Mouse (Mus musculus): ENCODE results near the gene Sdhaf1. TPM values are rescaled to one million over a fixed set of nuclear protein-coding genes. Genes with fewer than 3 reads are reported as not detected.

Gene Sdhaf1
- polyA plus RNA-seq (2014; fragmentation: Nextera tagmentation; extraction: Ambion mirVana), result 21.8 and 23.5 TPM in 2 replicates

DNA sequence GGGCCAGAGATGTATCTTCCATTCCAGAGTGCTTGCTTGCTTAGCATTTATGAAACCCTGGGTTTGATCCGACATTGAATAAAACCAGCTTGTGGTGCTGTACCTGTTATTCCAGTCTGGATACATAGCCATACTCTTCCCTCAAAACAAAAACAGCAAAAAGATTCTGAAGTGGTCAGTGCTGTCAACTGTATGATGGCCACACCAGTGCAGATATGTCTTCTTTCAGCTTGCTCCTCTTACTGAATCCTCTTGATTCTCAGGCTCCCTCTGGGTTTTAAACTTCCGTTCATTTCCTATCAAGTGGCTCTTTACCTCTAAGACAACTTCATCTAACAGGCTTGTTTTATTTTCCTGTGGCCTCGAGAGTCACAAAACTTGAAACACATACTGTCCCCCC is at the start of gene Sdhaf1:
TSS of gene Sdhaf1 (minus strand) at position 101 of the 400 bp plus-strand sequence.
- no peak within 1 kb of the TSS; the same call in 1 of the 2 replicates for H3K27ac ChIP-seq (ENCODE audit: low read depth, low read length)
- H3K4me2 ChIP-seq (ENCODE audit: low read depth, low read length, severe bottlenecking), result peak within 1 kb of the TSS; percentile 57
- ATAC-seq (replicated peaks; ENCODE audit: low FRiP score) (no peak), DNase-seq (ENCODE audit: low spot score) (no peak)
- no peaks in the 10 kb centered on the region for H3K27me3 ChIP-seq (ENCODE audit: control insufficient read depth, insufficient read depth, low read length)
- 80% methylated on average over 3 of the region's 3 CpGs for WGBS
- peaks cover 6% of the 10 kb centered on the region; the same call in 1 of the 2 replicates for H3K4me1 ChIP-seq (replicated peaks; ENCODE audit: control insufficient read depth, insufficient read depth, low read length)
- peak within 1 kb of the TSS; percentile 88 for H3K9ac ChIP-seq (ENCODE audit: low read length)
- peak within 1 kb of the TSS; percentile 82 for H3K4me3 ChIP-seq (ENCODE audit: low read depth, low read length)
- H3K36me3 ChIP-seq (ENCODE audit: control insufficient read depth, insufficient read depth, low read length), result no peaks in the 10 kb centered on the region
- H3K9me3 ChIP-seq (ENCODE audit: control insufficient read depth, low read length), result no peaks in the 10 kb centered on the region; the same call in 1 of the 2 replicates

DNA sequence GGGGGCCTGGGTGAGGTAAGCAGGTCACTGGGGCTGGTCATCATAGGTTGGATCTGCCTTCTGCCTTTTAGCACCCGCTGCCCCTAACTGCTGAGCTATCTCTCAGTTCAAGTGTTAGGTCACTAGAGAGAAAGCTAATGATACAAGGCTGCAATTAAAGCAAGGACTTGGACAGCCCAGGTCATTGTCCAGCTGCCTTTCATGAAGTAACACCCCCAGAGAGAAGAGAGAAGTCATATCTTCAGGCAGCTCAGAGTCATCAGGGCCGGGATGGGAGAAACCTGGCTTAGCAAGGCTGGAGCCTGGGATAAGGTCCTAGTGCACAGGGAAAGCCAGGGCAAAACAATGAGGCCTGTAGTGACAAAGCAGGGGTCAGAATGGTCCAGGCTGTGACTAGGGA is 43.8 kb upstream of the Sdhaf1 start:
- Histone ChIP-seq H3K9ac (ENCODE audit: low read length) (no peak overlapping the region), H3K27ac (ENCODE audit: low read depth, low read length) (no peak overlapping the region), H3K9me3 (ENCODE audit: control insufficient read depth, low read length) (no peaks in the 10 kb centered on the region), H3K27me3 (ENCODE audit: control insufficient read depth, insufficient read depth, low read length) (no peaks in the 10 kb centered on the region), H3K4me2 (ENCODE audit: low read depth, low read length, severe bottlenecking) (no peak overlapping the region), H3K4me3 (ENCODE audit: low read depth, low read length) (no peak overlapping the region), H3K36me3 (ENCODE audit: control insufficient read depth, insufficient read depth, low read length) (no peaks in the 10 kb centered on the region), H3K4me1 (replicated peaks; ENCODE audit: control insufficient read depth, insufficient read depth, low read length) (peaks cover under 1% of the 10 kb centered on the region; the same call in 1 of the 2 replicates)
- 78% methylated on average over 2 of the region's 2 CpGs for WGBS
- no peak for ATAC-seq (replicated peaks; ENCODE audit: low FRiP score)
- DNase-seq (ENCODE audit: low spot score), result peak; percentile 36

DNA sequence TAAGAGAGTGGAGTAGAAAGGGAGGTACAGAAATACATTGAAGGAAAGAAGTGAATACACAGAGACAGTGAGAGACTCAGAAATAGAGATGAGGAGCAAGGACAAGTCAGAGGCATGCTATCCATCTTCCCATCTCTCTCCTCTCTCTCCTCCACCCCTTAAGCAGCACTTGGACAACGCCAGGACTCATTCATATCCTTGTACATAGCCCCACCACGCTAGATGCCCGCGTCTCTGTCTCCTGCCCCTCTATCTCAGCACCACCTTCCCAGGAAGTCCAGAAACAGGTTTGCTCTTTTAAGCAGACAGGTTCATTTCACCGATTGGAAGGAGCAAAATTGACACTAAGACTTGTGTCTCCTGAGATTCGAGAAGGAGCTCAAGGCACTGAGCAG is 39.6 kb upstream of the Sdhaf1 start:
- H3K9me3 ChIP-seq (ENCODE audit: control insufficient read depth, low read length), result no peaks in the 10 kb centered on the region
- no peaks in the 10 kb centered on the region for H3K27me3 ChIP-seq (ENCODE audit: control insufficient read depth, insufficient read depth, low read length)
- peaks cover 3% of the 10 kb centered on the region for H3K4me1 ChIP-seq (replicated peaks; ENCODE audit: control insufficient read depth, insufficient read depth, low read length)
- peak; percentile 43 for DNase-seq (ENCODE audit: low spot score)
- no peak overlapping the region for H3K27ac ChIP-seq (ENCODE audit: low read depth, low read length)
- H3K9ac ChIP-seq (ENCODE audit: low read length), result peak overlapping the region; percentile 92; the same call in 1 of the 2 replicates
- H3K36me3 ChIP-seq (ENCODE audit: control insufficient read depth, insufficient read depth, low read length), result peaks cover 4% of the 10 kb centered on the region; the same call in 1 of the 2 replicates
- peak overlapping the region; percentile 81 for H3K4me2 ChIP-seq (ENCODE audit: low read depth, low read length, severe bottlenecking)
- WGBS, result 66% methylated on average over 6 of the region's 6 CpGs
- 0 out of 2 replicates have a peak, but pooled peaks have one; percentile 5 for ATAC-seq (replicated peaks; ENCODE audit: low FRiP score)
- H3K4me3 ChIP-seq (ENCODE audit: low read depth, low read length), result peak overlapping the region; percentile 73

DNA sequence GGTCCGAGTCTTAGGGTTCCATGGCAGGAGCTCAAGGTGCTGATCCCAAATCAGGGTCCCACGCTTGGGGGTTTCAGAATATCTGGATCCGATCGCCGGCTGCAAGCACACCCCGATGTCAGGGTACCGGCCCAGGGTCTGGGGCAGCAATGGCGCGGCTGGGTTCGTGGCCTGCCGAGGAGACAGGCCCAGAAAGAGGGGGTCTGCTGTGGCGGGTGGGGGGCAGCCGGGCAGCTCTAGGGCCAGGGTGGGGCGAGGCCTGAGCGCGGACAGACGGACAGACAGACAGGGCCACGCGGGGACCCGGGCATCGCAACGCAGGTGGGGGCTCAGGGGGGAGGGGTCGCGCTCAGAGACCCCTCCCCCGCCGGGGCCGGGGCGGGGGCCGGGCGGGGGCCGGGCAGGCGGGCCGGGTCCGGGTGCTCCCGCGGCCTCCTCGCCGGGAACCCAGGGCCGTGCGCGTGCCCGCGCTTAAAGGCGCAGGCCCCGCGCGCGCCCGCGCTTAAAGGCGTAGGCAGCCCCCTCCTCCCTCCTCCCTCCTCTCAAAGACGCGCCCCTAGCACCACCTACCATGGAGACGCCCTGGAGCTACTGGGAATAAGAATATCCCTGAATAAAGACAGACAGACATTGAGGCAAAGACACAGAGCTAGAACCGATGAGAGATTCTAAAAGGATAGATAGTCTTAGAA is 39.1 kb upstream of the Sdhaf1 start, which contains the start of gene Lrfn3:
TSS of gene Lrfn3 (minus strand) at position 121 of the 692 bp plus-strand sequence.
- H3K9ac ChIP-seq (ENCODE audit: low read length), result peak within 1 kb of the TSS; percentile 92
- WGBS, result 1% methylated on average over 44 of the region's 55 CpGs
- H3K27ac ChIP-seq (ENCODE audit: low read depth, low read length), result no peak within 1 kb of the TSS
- H3K9me3 ChIP-seq (ENCODE audit: control insufficient read depth, low read length), result no peaks in the 10 kb centered on the region
- H3K4me2 ChIP-seq (ENCODE audit: low read depth, low read length, severe bottlenecking), result peak within 1 kb of the TSS; percentile 81
- peak within 1 kb of the TSS; percentile 73 for H3K4me3 ChIP-seq (ENCODE audit: low read depth, low read length)
- peak; percentile 72 for ATAC-seq (replicated peaks; ENCODE audit: low FRiP score)
- peak; percentile 87 for DNase-seq (ENCODE audit: low spot score)
- peaks cover 4% of the 10 kb centered on the region; the same call in 1 of the 2 replicates for H3K36me3 ChIP-seq (ENCODE audit: control insufficient read depth, insufficient read depth, low read length)
- H3K4me1 ChIP-seq (replicated peaks; ENCODE audit: control insufficient read depth, insufficient read depth, low read length), result peaks cover 3% of the 10 kb centered on the region
- no peaks in the 10 kb centered on the region for H3K27me3 ChIP-seq (ENCODE audit: control insufficient read depth, insufficient read depth, low read length)

DNA sequence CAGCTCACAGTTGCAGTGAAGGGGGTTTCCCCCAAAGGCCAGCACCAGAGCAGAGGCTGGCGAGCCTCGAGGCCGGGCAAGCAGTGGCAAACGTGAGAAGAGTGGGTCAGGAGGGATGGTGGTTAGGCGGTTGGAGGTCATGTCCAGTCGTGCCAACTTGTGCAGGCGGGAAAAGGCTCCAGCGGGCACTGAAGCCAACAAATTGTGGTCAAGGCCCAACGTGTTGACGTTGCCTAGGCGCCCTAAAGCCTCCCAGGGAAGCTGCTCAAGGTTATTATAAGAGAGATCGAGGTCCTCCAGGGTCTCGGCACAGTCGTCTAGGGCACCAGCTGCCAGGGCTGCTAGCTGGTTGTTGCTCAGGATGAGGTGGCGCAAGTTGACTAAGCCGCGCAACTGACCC is 36.3 kb upstream of the Sdhaf1 start:
- no peak overlapping the region for H3K27ac ChIP-seq (ENCODE audit: low read depth, low read length)
- peaks cover 4% of the 10 kb centered on the region; the same call in 1 of the 2 replicates for H3K36me3 ChIP-seq (ENCODE audit: control insufficient read depth, insufficient read depth, low read length)
- no peak for ATAC-seq (replicated peaks; ENCODE audit: low FRiP score)
- no peak overlapping the region for H3K9ac ChIP-seq (ENCODE audit: low read length)
- no peak overlapping the region for H3K4me3 ChIP-seq (ENCODE audit: low read depth, low read length)
- H3K4me2 ChIP-seq (ENCODE audit: low read depth, low read length, severe bottlenecking), result no peak overlapping the region
- no peaks in the 10 kb centered on the region for H3K9me3 ChIP-seq (ENCODE audit: control insufficient read depth, low read length)
- H3K27me3 ChIP-seq (ENCODE audit: control insufficient read depth, insufficient read depth, low read length), result no peaks in the 10 kb centered on the region
- H3K4me1 ChIP-seq (replicated peaks; ENCODE audit: control insufficient read depth, insufficient read depth, low read length), result peaks cover 3% of the 10 kb centered on the region
- 91% methylated on average over 17 of the region's 17 CpGs for WGBS
- no peak for DNase-seq (ENCODE audit: low spot score)

DNA sequence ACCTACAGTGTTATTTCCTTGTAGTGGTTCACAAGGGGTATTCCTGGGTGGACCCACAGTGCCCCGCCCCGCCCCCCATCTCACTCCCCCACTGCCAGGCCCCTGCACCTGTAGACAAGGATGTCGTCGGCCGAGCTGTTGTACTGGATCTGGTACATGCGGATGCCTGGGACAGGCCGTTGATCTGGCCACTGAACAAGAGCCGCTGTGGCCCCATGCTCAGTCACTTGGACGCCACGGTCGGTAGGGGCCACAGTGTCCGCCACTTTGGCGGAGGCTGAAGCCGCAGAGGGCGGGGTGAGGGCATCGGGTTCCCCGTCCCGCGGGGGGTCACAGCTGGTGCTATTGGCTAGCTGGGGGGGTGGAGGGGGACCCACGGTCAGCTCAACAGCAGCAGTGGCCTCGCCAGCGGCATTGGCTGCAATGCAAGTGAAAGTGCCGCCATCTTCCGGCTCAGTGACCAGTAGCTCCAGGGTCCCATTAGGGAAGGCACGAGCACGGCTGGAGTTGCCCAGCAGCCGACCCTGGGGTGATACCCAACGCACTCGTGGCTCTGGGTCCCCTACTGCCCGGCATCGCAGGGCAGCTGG is 35.7 kb upstream of the Sdhaf1 start:
- Histone ChIP-seq H3K4me1 (replicated peaks; ENCODE audit: control insufficient read depth, insufficient read depth, low read length) (peaks cover 3% of the 10 kb centered on the region), H3K4me2 (ENCODE audit: low read depth, low read length, severe bottlenecking) (no peak overlapping the region), H3K9me3 (ENCODE audit: control insufficient read depth, low read length) (no peaks in the 10 kb centered on the region), H3K36me3 (ENCODE audit: control insufficient read depth, insufficient read depth, low read length) (peaks cover 4% of the 10 kb centered on the region; the same call in 1 of the 2 replicates), H3K9ac (ENCODE audit: low read length) (no peak overlapping the region), H3K27me3 (ENCODE audit: control insufficient read depth, insufficient read depth, low read length) (no peaks in the 10 kb centered on the region), H3K27ac (ENCODE audit: low read depth, low read length) (no peak overlapping the region), H3K4me3 (ENCODE audit: low read depth, low read length) (no peak overlapping the region)
- peak; percentile 49 for DNase-seq (ENCODE audit: low spot score)
- WGBS, result 90% methylated on average over 31 of the region's 31 CpGs
- no peak for ATAC-seq (replicated peaks; ENCODE audit: low FRiP score)

DNA sequence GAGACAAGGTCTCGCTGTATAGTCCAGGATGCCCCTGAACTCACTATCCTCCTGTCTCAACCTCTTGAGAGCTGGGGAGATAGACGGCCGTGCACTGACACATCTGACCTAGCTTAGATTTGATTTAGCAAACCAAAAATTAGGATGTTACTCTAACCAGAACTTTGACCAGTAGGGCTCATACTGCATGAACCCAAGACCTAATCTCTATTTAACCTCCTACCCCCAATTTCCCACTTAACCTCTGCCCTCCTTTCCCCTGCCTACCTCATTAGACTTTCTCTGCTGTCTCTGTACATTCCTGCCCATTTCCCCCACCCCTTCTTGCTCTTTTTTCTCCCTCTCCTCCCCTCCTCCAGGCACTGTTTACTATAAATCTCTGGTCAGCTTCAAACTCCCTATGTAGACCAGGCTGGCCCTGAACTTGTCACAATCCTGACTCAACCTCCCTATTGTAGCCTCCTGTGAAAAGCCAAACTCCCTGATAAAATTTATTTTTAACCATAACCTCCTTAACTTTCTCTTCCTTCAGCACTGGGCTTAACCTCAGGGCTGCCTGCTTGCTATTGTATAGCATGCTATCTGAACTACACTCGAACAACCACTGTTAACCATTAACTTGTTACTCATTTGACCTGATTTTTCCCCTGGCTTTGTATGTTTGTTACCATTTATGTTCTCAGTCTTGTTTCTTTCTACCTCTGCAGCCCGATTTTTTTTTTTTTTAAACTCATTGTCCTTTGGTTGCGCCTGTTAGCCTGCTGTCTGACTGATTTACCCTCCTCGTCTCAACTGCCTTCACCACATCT is 34.9 kb upstream of the Sdhaf1 start:
- Histone ChIP-seq H3K27me3 (ENCODE audit: control insufficient read depth, insufficient read depth, low read length) (no peaks in the 10 kb centered on the region), H3K9ac (ENCODE audit: low read length) (no peak overlapping the region), H3K4me3 (ENCODE audit: low read depth, low read length) (no peak overlapping the region), H3K4me2 (ENCODE audit: low read depth, low read length, severe bottlenecking) (no peak overlapping the region), H3K4me1 (replicated peaks; ENCODE audit: control insufficient read depth, insufficient read depth, low read length) (peaks cover 3% of the 10 kb centered on the region), H3K9me3 (ENCODE audit: control insufficient read depth, low read length) (no peaks in the 10 kb centered on the region), H3K27ac (ENCODE audit: low read depth, low read length) (no peak overlapping the region), H3K36me3 (ENCODE audit: control insufficient read depth, insufficient read depth, low read length) (peaks cover 4% of the 10 kb centered on the region; the same call in 1 of the 2 replicates)
- 77% methylated on average over 7 of the region's 7 CpGs for WGBS
- ATAC-seq (replicated peaks; ENCODE audit: low FRiP score) (no peak), DNase-seq (ENCODE audit: low spot score) (peak; percentile 2)

DNA sequence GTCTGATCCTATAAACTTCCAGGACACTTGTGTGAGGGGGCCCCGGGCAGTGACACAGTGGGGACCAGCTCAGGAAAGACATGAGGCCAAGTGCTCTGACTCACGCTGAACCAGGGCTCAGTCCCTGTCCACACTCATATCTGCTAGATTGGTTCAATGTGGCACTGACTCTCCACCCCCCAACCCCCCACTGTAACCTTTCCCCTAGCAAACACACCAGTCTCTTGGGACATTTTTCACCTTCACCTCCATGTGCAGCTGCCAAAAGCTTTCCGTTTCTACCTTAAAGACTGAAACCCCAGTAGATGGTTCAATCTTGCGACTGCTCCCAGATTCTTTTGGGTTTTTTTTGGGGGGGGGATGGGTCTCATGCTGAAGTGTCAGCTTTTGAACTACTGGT is 30.4 kb upstream of the Sdhaf1 start:
- Histone ChIP-seq H3K4me1 (replicated peaks; ENCODE audit: control insufficient read depth, insufficient read depth, low read length) (no peaks in the 10 kb centered on the region), H3K27me3 (ENCODE audit: control insufficient read depth, insufficient read depth, low read length) (no peaks in the 10 kb centered on the region), H3K9me3 (ENCODE audit: control insufficient read depth, low read length) (no peaks in the 10 kb centered on the region), H3K36me3 (ENCODE audit: control insufficient read depth, insufficient read depth, low read length) (no peaks in the 10 kb centered on the region; the same call in 1 of the 2 replicates), H3K4me2 (ENCODE audit: low read depth, low read length, severe bottlenecking) (no peak overlapping the region), H3K4me3 (ENCODE audit: low read depth, low read length) (no peak overlapping the region), H3K9ac (ENCODE audit: low read length) (no peak overlapping the region), H3K27ac (ENCODE audit: low read depth, low read length) (no peak overlapping the region)
- DNase-seq (ENCODE audit: low spot score) (no peak), ATAC-seq (replicated peaks; ENCODE audit: low FRiP score) (no peak)
- WGBS, result 80% methylated on average over 4 of the region's 4 CpGs
